Mouse (Mus musculus) cerebellum, adult 2 months (tissue): ENCODE data around the gene Tex48.

Experiments used
- CTCF ChIP-seq: fragments of 200-500 bp; IDR thresholded peaks from 2 replicates; pipeline ENCODE4 v1.5.1; 2011; ENCODE audit warnings: low read depth, mild to moderate bottlenecking, control low read depth, low read length, moderate library complexity, borderline replicate concordance; ENCODE audit not compliant: insufficient read depth
- POLR2A ChIP-seq: fragments of 200-500 bp; IDR thresholded peaks from 2 replicates; pipeline ENCODE4 v1.6.1; 2011; ENCODE audit warnings: low read length, control low read depth, borderline replicate concordance; ENCODE audit not compliant: insufficient read depth

- TF ChIP-seq CTCF (no peak), POLR2A (no peak)
These were observed 52.9 kb downstream of the Tex48 start for GRCm38 (mm10) chr4:63569322-63569721.
